Mouse (Mus musculus) urinary bladder, postnatal 4 days (tissue): ENCODE measurements around the gene Ttll3.

ENCODE experiments used
- DNase-seq, 2 experiments: peaks; one replicate each; pipeline ENCODE4 v3.0.0; 2021 to 2022; ENCODE audit warnings: low spot score in 2 of 2

The Ttll3 gene

GRCm38 (mm10) chr6:113419199-113419587 is 30.1 kb downstream of the Ttll3 start, which contains the start of gene Rpusd3:
TSS of gene Rpusd3 (minus strand) at chr6:113419340.
- DNase-seq, result peak; percentile 95 to 100

GRCm38 (mm10) chr6:113423000-113423399 is 33.9 kb downstream of the Ttll3 start:
- no peak for DNase-seq

GRCm38 (mm10) chr6:113424187-113424586 is 35.1 kb downstream of the Ttll3 start:
- DNase-seq, result no peak

- DNase-seq, result no peak
These were observed 37.6 kb downstream of the Ttll3 start for GRCm38 (mm10) chr6:113426696-113427095.

GRCm38 (mm10) chr6:113427397-113427796 is 38.3 kb downstream of the Ttll3 start:
- DNase-seq, result no peak

GRCm38 (mm10) chr6:113428006-113428405 is 38.9 kb downstream of the Ttll3 start:
- DNase-seq, result no peak

- no peak for DNase-seq
These were observed 40.9 kb downstream of the Ttll3 start for GRCm38 (mm10) chr6:113429965-113430364.

GRCm38 (mm10) chr6:113430846-113431245 is 41.8 kb downstream of the Ttll3 start:
- no peak for DNase-seq

- no peak for DNase-seq
These were observed 42.7 kb downstream of the Ttll3 start for GRCm38 (mm10) chr6:113431801-113432200.

- no peak for DNase-seq
These were observed 44.6 kb downstream of the Ttll3 start for GRCm38 (mm10) chr6:113433661-113434060.

GRCm38 (mm10) chr6:113434691-113435090 is 45.6 kb downstream of the Ttll3 start:
- DNase-seq, result no peak

- no peak for DNase-seq
These were observed 46.7 kb downstream of the Ttll3 start, which contains the start of gene Cidec for GRCm38 (mm10) chr6:113435664-113436205. TSS of gene Cidec (minus strand) at chr6:113435760.

- no peak for DNase-seq
These were observed 48.1 kb downstream of the Ttll3 start for GRCm38 (mm10) chr6:113437135-113437534.

GRCm38 (mm10) chr6:113438721-113439430 is 49.8 kb downstream of the Ttll3 start:
- DNase-seq, result no peak

- DNase-seq, result no peak
These were observed 51.6 kb downstream of the Ttll3 start for GRCm38 (mm10) chr6:113440686-113441085.

- DNase-seq, result peak; percentile 37 to 74
These were observed 52.2 kb downstream of the Ttll3 start for GRCm38 (mm10) chr6:113441147-113441680.

GRCm38 (mm10) chr6:113442087-113442441 is 53.0 kb downstream of the Ttll3 start:
- DNase-seq, result no peak

- peak; percentile 83 to 88 for DNase-seq
These were observed 53.5 kb downstream of the Ttll3 start, which contains the start of gene Jagn1 for GRCm38 (mm10) chr6:113442442-113443090. TSS of gene Jagn1 (plus strand) at chr6:113442569.

- DNase-seq, result no peak
These were observed 54.0 kb downstream of the Ttll3 start for GRCm38 (mm10) chr6:113443091-113443490.

- DNase-seq, result no peak
These were observed 55.3 kb downstream of the Ttll3 start for GRCm38 (mm10) chr6:113444207-113444965.

- DNase-seq, result no peak
These were observed 58.6 kb downstream of the Ttll3 start for GRCm38 (mm10) chr6:113447639-113448038.

GRCm38 (mm10) chr6:113451839-113452238 is 62.8 kb downstream of the Ttll3 start:
- DNase-seq, result no peak
